Mouse (Mus musculus): Measurements from ENCODE around the gene Ces1a. TPM values are rescaled to one million over a fixed set of nuclear protein-coding genes. Genes with fewer than 3 reads are reported as not detected.

Gene Ces1a
- polyA plus RNA-seq (2012; rRNA removed), result 0.15 and 0.39 TPM in 2 replicates

- Histone ChIP-seq H3K4me1 (replicated peaks; ENCODE audit: control insufficient read depth, insufficient read depth, low read length) (no peaks in the 10 kb centered on the region), H3K36me3 (ENCODE audit: control insufficient read depth, insufficient read depth, low read length) (no peaks in the 10 kb centered on the region), H3K27ac (ENCODE audit: control insufficient read depth, insufficient read depth, low read length) (no peak within 1 kb of the TSS), H3K4me3 (ENCODE audit: control insufficient read depth, insufficient read depth, low read length) (no peak within 1 kb of the TSS), H3K27me3 (ENCODE audit: control insufficient read depth, insufficient read depth, low read length) (no peaks in the 10 kb centered on the region)
- no peak for DNase-seq
- 87% methylated on average over 3 of the region's 3 CpGs for WGBS
- TF ChIP-seq POLR2A (IDR thresholded peaks at IDR 0.05; ENCODE audit: control insufficient read depth, extremely low read depth, insufficient read depth, low read length, poor library complexity), result no peak
- TF ChIP-seq CTCF (IDR thresholded peaks at IDR 0.05; ENCODE audit: borderline replicate concordance, control insufficient read depth, extremely low read depth, insufficient read depth, low read length, poor library complexity), result no peak
These were observed at the start of gene Ces1a for GRCm38 (mm10) chr8:93048092-93048491. Gene Ces1a, minus strand, starts transcription at chr8:93048192.

- H3K4me1 ChIP-seq (replicated peaks; ENCODE audit: control insufficient read depth, insufficient read depth, low read length), result no peaks in the 10 kb centered on the region
- TF ChIP-seq CTCF (IDR thresholded peaks at IDR 0.05; ENCODE audit: borderline replicate concordance, control insufficient read depth, extremely low read depth, insufficient read depth, low read length, poor library complexity) (no peak), POLR2A (IDR thresholded peaks at IDR 0.05; ENCODE audit: control insufficient read depth, extremely low read depth, insufficient read depth, low read length, poor library complexity) (no peak)
- no peaks in the 10 kb centered on the region for H3K36me3 ChIP-seq (ENCODE audit: control insufficient read depth, insufficient read depth, low read length)
- H3K27me3 ChIP-seq (ENCODE audit: control insufficient read depth, insufficient read depth, low read length), result no peaks in the 10 kb centered on the region
- no peak overlapping the region for H3K4me3 ChIP-seq (ENCODE audit: control insufficient read depth, insufficient read depth, low read length)
- no peak for DNase-seq
- no peak overlapping the region for H3K27ac ChIP-seq (ENCODE audit: control insufficient read depth, insufficient read depth, low read length)
These were observed 47.4 kb upstream of the Ces1a start for GRCm38 (mm10) chr8:93095376-93095775.

DNA sequence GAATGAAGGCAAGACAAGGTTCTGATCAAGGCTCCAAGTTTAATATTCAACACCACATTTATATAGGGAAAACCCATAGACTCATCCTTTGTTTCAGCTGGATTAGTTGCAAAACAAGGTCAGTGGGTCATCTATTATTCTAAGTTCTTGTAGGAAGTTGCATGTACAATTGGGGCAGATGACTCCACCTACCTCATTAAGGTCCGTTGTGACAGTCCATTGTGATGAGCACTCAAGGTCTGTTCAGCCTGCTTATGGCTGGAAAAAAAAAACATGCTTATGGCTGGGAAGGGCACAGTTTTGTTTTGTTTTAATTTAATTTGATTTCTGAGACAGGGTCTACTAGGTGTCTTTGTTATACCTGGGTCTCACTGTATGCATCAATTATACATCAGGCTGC is 43.3 kb upstream of the Ces1a start:
- H3K4me3 ChIP-seq (ENCODE audit: control insufficient read depth, insufficient read depth, low read length), result no peak overlapping the region
- H3K27ac ChIP-seq (ENCODE audit: control insufficient read depth, insufficient read depth, low read length), result no peak overlapping the region
- H3K27me3 ChIP-seq (ENCODE audit: control insufficient read depth, insufficient read depth, low read length), result no peaks in the 10 kb centered on the region
- no peaks in the 10 kb centered on the region for H3K36me3 ChIP-seq (ENCODE audit: control insufficient read depth, insufficient read depth, low read length)
- TF ChIP-seq CTCF (IDR thresholded peaks at IDR 0.05; ENCODE audit: borderline replicate concordance, control insufficient read depth, extremely low read depth, insufficient read depth, low read length, poor library complexity) (no peak), POLR2A (IDR thresholded peaks at IDR 0.05; ENCODE audit: control insufficient read depth, extremely low read depth, insufficient read depth, low read length, poor library complexity) (no peak)
- WGBS, result 63% methylated on average over 1 of the region's 1 CpGs
- no peaks in the 10 kb centered on the region; the same call in 1 of the 2 replicates for H3K4me1 ChIP-seq (replicated peaks; ENCODE audit: control insufficient read depth, insufficient read depth, low read length)
- DNase-seq, result no peak

- Histone ChIP-seq H3K27ac (ENCODE audit: control insufficient read depth, insufficient read depth, low read length) (no peak overlapping the region), H3K4me1 (replicated peaks; ENCODE audit: control insufficient read depth, insufficient read depth, low read length) (no peaks in the 10 kb centered on the region; the same call in 1 of the 2 replicates), H3K27me3 (ENCODE audit: control insufficient read depth, insufficient read depth, low read length) (no peaks in the 10 kb centered on the region), H3K36me3 (ENCODE audit: control insufficient read depth, insufficient read depth, low read length) (no peaks in the 10 kb centered on the region), H3K4me3 (ENCODE audit: control insufficient read depth, insufficient read depth, low read length) (no peak overlapping the region)
- DNase-seq, result no peak
- no peak for TF ChIP-seq CTCF (IDR thresholded peaks at IDR 0.05; ENCODE audit: borderline replicate concordance, control insufficient read depth, extremely low read depth, insufficient read depth, low read length, poor library complexity)
- no peak for TF ChIP-seq POLR2A (IDR thresholded peaks at IDR 0.05; ENCODE audit: control insufficient read depth, extremely low read depth, insufficient read depth, low read length, poor library complexity)
- WGBS, result 15% methylated on average over 2 of the region's 2 CpGs
These were observed 40.7 kb upstream of the Ces1a start for GRCm38 (mm10) chr8:93088686-93089122.

DNA sequence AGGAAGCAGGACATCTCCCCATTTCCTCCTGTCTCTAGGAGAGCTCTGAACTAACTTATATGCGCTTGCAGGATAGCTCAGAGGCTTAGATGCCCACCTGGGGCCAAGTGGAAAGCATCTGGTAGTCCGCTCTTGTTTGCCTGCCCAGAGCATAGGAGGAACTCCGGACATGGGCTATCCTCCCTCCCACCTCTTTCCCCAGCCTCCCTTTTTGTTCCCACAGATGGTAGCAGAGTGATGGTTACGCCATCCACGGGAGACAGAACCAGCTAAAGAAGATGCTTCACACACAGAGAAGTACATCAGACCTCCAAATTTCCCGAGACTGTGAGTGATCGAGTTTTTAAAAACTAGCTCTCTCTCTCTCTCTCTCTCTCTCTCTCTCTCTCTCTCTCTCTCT is 40.2 kb upstream of the Ces1a start:
- TF ChIP-seq POLR2A (IDR thresholded peaks at IDR 0.05; ENCODE audit: control insufficient read depth, extremely low read depth, insufficient read depth, low read length, poor library complexity), result no peak
- TF ChIP-seq CTCF (IDR thresholded peaks at IDR 0.05; ENCODE audit: borderline replicate concordance, control insufficient read depth, extremely low read depth, insufficient read depth, low read length, poor library complexity), result no peak
- Histone ChIP-seq H3K27ac (ENCODE audit: control insufficient read depth, insufficient read depth, low read length) (no peak overlapping the region), H3K36me3 (ENCODE audit: control insufficient read depth, insufficient read depth, low read length) (no peaks in the 10 kb centered on the region), H3K27me3 (ENCODE audit: control insufficient read depth, insufficient read depth, low read length) (no peaks in the 10 kb centered on the region), H3K4me1 (replicated peaks; ENCODE audit: control insufficient read depth, insufficient read depth, low read length) (no peaks in the 10 kb centered on the region; the same call in 1 of the 2 replicates), H3K4me3 (ENCODE audit: control insufficient read depth, insufficient read depth, low read length) (no peak overlapping the region)
- DNase-seq, result no peak
- 74% methylated on average over 7 of the region's 7 CpGs for WGBS

DNA sequence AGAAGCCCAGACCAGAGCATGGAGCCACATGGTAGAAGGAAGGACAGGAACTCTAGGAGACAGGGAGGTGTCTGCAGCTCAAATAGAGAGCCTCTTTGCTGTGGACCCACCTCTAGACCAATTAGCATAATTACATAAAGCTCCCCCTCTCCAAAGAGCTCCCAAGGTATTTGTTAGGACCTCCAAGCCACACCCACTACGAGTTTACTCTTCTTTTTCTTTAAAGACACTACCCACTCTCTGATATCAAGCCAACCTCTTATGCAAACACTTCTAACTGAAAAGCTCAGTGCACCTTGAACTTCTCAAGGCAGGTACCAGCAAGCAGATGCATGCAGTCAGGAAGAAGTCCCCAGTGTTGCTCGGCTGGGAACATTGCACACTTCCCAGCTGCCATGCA is 31.9 kb upstream of the Ces1a start, which contains the start of gene Ces1b:
Ces1b (minus strand) TSS at position 131 of the 400 bp plus-strand sequence.
- no peak for TF ChIP-seq CTCF (IDR thresholded peaks at IDR 0.05; ENCODE audit: borderline replicate concordance, control insufficient read depth, extremely low read depth, insufficient read depth, low read length, poor library complexity)
- no peak for TF ChIP-seq POLR2A (IDR thresholded peaks at IDR 0.05; ENCODE audit: control insufficient read depth, extremely low read depth, insufficient read depth, low read length, poor library complexity)

DNA sequence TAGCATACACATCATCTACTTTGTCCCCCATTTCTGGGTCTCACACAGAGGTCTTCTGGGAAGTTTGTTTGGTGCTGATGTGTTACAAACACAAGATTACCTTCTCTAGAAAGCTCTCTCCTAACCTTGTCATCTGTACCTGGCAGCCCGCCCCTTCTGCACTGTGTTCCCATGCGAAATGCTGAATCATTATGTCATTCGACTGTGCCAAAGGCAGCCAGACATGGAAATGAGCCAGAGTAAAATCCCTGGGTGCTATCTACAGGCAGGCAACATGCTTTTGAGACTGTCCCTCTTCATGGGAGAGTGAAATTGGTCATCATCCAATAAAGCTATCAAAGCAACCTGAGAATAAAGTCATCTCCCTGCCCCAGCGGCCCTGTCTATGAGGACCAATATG is 27.3 kb upstream of the Ces1a start:
- Histone ChIP-seq H3K4me3 (ENCODE audit: control insufficient read depth, insufficient read depth, low read length) (no peak overlapping the region), H3K27ac (ENCODE audit: control insufficient read depth, insufficient read depth, low read length) (no peak overlapping the region), H3K4me1 (replicated peaks; ENCODE audit: control insufficient read depth, insufficient read depth, low read length) (no peaks in the 10 kb centered on the region), H3K27me3 (ENCODE audit: control insufficient read depth, insufficient read depth, low read length) (no peaks in the 10 kb centered on the region), H3K36me3 (ENCODE audit: control insufficient read depth, insufficient read depth, low read length) (no peaks in the 10 kb centered on the region)
- no peak for TF ChIP-seq POLR2A (IDR thresholded peaks at IDR 0.05; ENCODE audit: control insufficient read depth, extremely low read depth, insufficient read depth, low read length, poor library complexity)
- TF ChIP-seq CTCF (IDR thresholded peaks at IDR 0.05; ENCODE audit: borderline replicate concordance, control insufficient read depth, extremely low read depth, insufficient read depth, low read length, poor library complexity), result no peak
- DNase-seq, result no peak
- WGBS, result 50% methylated on average over 4 of the region's 4 CpGs

More for the DNA sequence above, 31.9 kb upstream of the Ces1a start, which contains the start of gene Ces1b:
- WGBS, result 91% methylated on average over 2 of the region's 2 CpGs
- Histone ChIP-seq H3K4me3 (ENCODE audit: control insufficient read depth, insufficient read depth, low read length) (no peak within 1 kb of the TSS), H3K27ac (ENCODE audit: control insufficient read depth, insufficient read depth, low read length) (no peak within 1 kb of the TSS), H3K36me3 (ENCODE audit: control insufficient read depth, insufficient read depth, low read length) (no peaks in the 10 kb centered on the region), H3K27me3 (ENCODE audit: control insufficient read depth, insufficient read depth, low read length) (no peaks in the 10 kb centered on the region), H3K4me1 (replicated peaks; ENCODE audit: control insufficient read depth, insufficient read depth, low read length) (no peaks in the 10 kb centered on the region)
- no peak for DNase-seq
